Mouse (Mus musculus): Measurements from ENCODE around the gene Rapgef1. TPM values are rescaled to one million over a fixed set of nuclear protein-coding genes. Genes with fewer than 3 reads are reported as not detected.

Rapgef1 gene
- polyA plus RNA-seq, 1 experiment from 2014 or later: 17.8 TPM

GRCm38 (mm10) chr2:29716691-29717090 lies 97.2 kb downstream of the Rapgef1 start:
- no peaks in the 10 kb centered on the region for H3K27me3 ChIP-seq
- H3K27ac ChIP-seq: no peak overlapping the region; the same call in 1 of the 2 replicates
- no peaks in the 10 kb centered on the region for H3K9me3 ChIP-seq (replicated peaks)
- no peak overlapping the region for H3K9ac ChIP-seq
- ATAC-seq: no peak
- H3K4me2 ChIP-seq: no peak overlapping the region
- WGBS: 20% methylated on average over 6 of the region's 6 CpGs
- H3K4me1 ChIP-seq: peaks cover 8% of the 10 kb centered on the region
- H3K4me3 ChIP-seq: no peak overlapping the region
- peaks cover 84% of the 10 kb centered on the region for H3K36me3 ChIP-seq (ENCODE audit: poor library complexity, severe bottlenecking)

DNA sequence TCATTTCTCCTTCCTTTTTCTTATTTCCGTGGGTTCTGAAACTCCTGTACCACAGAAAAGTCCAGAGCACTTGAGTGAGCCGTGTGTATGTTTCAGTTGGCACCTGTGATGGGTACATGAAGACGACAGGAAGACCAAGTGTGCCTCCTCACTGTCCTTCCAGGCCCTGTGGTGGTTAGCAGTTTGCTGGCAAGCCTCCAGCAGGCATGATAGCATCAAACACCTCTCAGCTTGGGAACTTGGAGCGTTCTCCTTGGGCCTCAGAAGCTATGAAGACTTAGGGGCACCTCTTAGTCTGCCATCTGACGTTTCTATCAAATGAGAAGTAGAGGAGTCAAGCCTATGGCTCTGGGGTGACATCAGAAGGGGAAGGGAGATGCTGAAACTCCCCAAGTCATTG lies 99.1 kb downstream of the Rapgef1 start:
- peaks cover 8% of the 10 kb centered on the region for H3K4me1 ChIP-seq
- no peaks in the 10 kb centered on the region for H3K27me3 ChIP-seq
- no peak overlapping the region for H3K27ac ChIP-seq
- no peak overlapping the region for H3K4me3 ChIP-seq
- no peak overlapping the region for H3K9ac ChIP-seq
- no peak for ATAC-seq
- WGBS: 92% methylated on average over 5 of the region's 5 CpGs
- H3K9me3 ChIP-seq (replicated peaks): no peaks in the 10 kb centered on the region
- peaks cover 85% of the 10 kb centered on the region for H3K36me3 ChIP-seq (ENCODE audit: poor library complexity, severe bottlenecking)
- H3K4me2 ChIP-seq: no peak overlapping the region

- H3K9me3 ChIP-seq (replicated peaks): no peaks in the 10 kb centered on the region
- H3K4me3 ChIP-seq: no peak overlapping the region
- no peak overlapping the region for H3K9ac ChIP-seq
- peaks cover 96% of the 10 kb centered on the region for H3K36me3 ChIP-seq (ENCODE audit: poor library complexity, severe bottlenecking)
- H3K27ac ChIP-seq: no peak overlapping the region
- H3K27me3 ChIP-seq: no peaks in the 10 kb centered on the region
- WGBS: 90% methylated on average over 3 of the region's 3 CpGs
- no peak for ATAC-seq
- no peak overlapping the region for H3K4me2 ChIP-seq
- H3K4me1 ChIP-seq: no peaks in the 10 kb centered on the region
Measured at GRCm38 (mm10) chr2:29723132-29723531, 103.6 kb downstream of the Rapgef1 start.

- Histone ChIP-seq H3K27me3 (no peaks in the 10 kb centered on the region), H3K9ac (no peak overlapping the region), H3K9me3 (replicated peaks) (no peaks in the 10 kb centered on the region), H3K4me2 (no peak overlapping the region), H3K4me1 (no peaks in the 10 kb centered on the region), H3K27ac (no peak overlapping the region), H3K4me3 (no peak overlapping the region), H3K36me3 (ENCODE audit: poor library complexity, severe bottlenecking) (peaks cover 98% of the 10 kb centered on the region)
- no peak for ATAC-seq
- 82% methylated on average over 5 of the region's 5 CpGs for WGBS
Measured at GRCm38 (mm10) chr2:29724664-29725365, 105.3 kb downstream of the Rapgef1 start.

DNA sequence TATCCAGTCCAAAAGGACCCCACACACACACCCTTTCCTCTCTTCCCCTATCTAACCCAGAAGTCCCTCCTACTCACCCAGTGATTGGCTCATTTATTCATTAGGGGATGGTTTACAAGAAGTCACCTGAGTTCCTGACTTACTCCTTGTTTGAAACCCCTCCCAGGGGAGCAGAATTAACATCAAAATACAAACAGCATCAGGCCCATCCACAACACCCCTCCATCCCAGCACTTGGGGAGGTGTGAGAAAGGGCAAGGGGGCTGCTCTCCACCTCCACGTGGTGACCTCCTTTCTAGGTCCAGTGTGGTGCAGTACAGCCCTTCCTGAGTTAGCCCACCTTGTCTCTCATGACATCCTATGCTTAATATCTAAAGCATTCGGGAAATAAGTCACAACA lies 110.0 kb downstream of the Rapgef1 start:
- H3K9me3 ChIP-seq (replicated peaks): no peaks in the 10 kb centered on the region
- no peak overlapping the region for H3K27ac ChIP-seq
- no peak for ATAC-seq
- no peaks in the 10 kb centered on the region for H3K27me3 ChIP-seq
- no peaks in the 10 kb centered on the region for H3K4me1 ChIP-seq
- peaks cover 98% of the 10 kb centered on the region for H3K36me3 ChIP-seq (ENCODE audit: poor library complexity, severe bottlenecking)
- no peak overlapping the region for H3K9ac ChIP-seq
- WGBS: 56% methylated on average over 2 of the region's 2 CpGs
- no peak overlapping the region for H3K4me3 ChIP-seq
- no peak overlapping the region for H3K4me2 ChIP-seq

- no peak for ATAC-seq
- Histone ChIP-seq H3K27ac (no peak overlapping the region), H3K9ac (no peak overlapping the region), H3K36me3 (ENCODE audit: poor library complexity, severe bottlenecking) (peaks cover 96% of the 10 kb centered on the region), H3K9me3 (replicated peaks) (no peaks in the 10 kb centered on the region), H3K4me3 (no peak overlapping the region), H3K4me1 (no peaks in the 10 kb centered on the region), H3K4me2 (no peak overlapping the region), H3K27me3 (no peaks in the 10 kb centered on the region)
- 86% methylated on average over 3 of the region's 3 CpGs for whole genome bisulfite sequencing
Measured at GRCm38 (mm10) chr2:29731545-29731944, 112.0 kb downstream of the Rapgef1 start.

GRCm38 (mm10) chr2:29732559-29732958 lies 113.0 kb downstream of the Rapgef1 start:
- Histone ChIP-seq H3K9ac (no peak overlapping the region), H3K27ac (no peak overlapping the region), H3K36me3 (ENCODE audit: poor library complexity, severe bottlenecking) (peaks cover 95% of the 10 kb centered on the region), H3K4me1 (no peaks in the 10 kb centered on the region), H3K4me2 (no peak overlapping the region), H3K9me3 (replicated peaks) (no peaks in the 10 kb centered on the region), H3K4me3 (no peak overlapping the region), H3K27me3 (no peaks in the 10 kb centered on the region)
- ATAC-seq: no peak
- WGBS: 91% methylated on average over 10 of the region's 10 CpGs

- Histone ChIP-seq H3K27me3 (no peaks in the 10 kb centered on the region), H3K9ac (no peak overlapping the region), H3K27ac (no peak overlapping the region), H3K9me3 (replicated peaks) (no peaks in the 10 kb centered on the region), H3K36me3 (ENCODE audit: poor library complexity, severe bottlenecking) (peaks cover 95% of the 10 kb centered on the region), H3K4me3 (no peak overlapping the region), H3K4me2 (no peak overlapping the region), H3K4me1 (no peaks in the 10 kb centered on the region)
- 95% methylated on average over 5 of the region's 5 CpGs for WGBS
- ATAC-seq: no peak
Measured at GRCm38 (mm10) chr2:29733348-29733747, 113.8 kb downstream of the Rapgef1 start.

- H3K9me3 ChIP-seq (replicated peaks): no peaks in the 10 kb centered on the region
- H3K4me3 ChIP-seq: no peak overlapping the region
- WGBS: 91% methylated on average over 12 of the region's 12 CpGs
- ATAC-seq: no peak
- peaks cover 95% of the 10 kb centered on the region for H3K36me3 ChIP-seq (ENCODE audit: poor library complexity, severe bottlenecking)
- H3K9ac ChIP-seq: no peak overlapping the region
- H3K4me2 ChIP-seq: no peak overlapping the region
- H3K4me1 ChIP-seq: no peaks in the 10 kb centered on the region
- no peaks in the 10 kb centered on the region for H3K27me3 ChIP-seq
- no peak overlapping the region for H3K27ac ChIP-seq
Measured at GRCm38 (mm10) chr2:29735708-29736107, 116.2 kb downstream of the Rapgef1 start.

DNA sequence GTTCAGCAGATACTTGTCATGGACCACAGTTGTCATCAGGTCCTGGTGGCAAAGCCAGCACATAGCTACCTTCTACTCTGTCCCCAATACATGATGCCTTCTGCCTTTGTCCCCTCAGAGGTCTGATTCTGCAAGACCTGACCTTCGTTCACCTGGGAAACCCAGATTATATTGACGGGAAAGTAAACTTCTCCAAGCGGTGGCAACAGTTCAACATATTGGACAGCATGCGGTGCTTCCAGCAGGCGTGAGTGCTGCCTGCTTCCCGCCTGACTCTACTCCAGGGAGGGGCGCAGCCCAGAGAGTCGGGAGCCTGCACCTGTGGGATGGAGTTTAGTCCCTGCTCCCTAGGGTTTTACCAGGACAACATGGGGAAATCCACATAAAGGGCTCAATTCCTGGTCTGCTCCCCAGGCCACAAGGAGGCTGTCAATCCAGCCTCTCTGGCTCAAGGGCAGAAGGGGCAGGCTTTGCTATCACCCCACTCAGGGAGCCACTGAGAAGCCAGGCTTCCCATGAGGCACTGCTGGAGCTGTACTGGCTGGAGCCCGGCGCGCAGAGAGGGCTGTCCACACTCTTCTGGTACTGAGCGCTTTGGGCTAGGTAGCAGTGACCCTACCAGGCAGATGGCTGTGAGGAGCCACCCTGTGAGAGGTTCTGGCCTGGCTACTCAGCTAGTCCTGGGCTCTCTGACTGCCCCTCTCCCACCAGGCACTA lies 117.8 kb downstream of the Rapgef1 start:
- no peak overlapping the region for H3K9ac ChIP-seq
- no peak for ATAC-seq
- H3K4me2 ChIP-seq: no peak overlapping the region
- no peaks in the 10 kb centered on the region for H3K27me3 ChIP-seq
- WGBS: 90% methylated on average over 12 of the region's 12 CpGs
- no peaks in the 10 kb centered on the region for H3K4me1 ChIP-seq
- H3K27ac ChIP-seq: no peak overlapping the region
- H3K4me3 ChIP-seq: no peak overlapping the region
- H3K9me3 ChIP-seq (replicated peaks): no peaks in the 10 kb centered on the region
- peaks cover 80% of the 10 kb centered on the region for H3K36me3 ChIP-seq (ENCODE audit: poor library complexity, severe bottlenecking)

GRCm38 (mm10) chr2:29738799-29739198 lies 119.3 kb downstream of the Rapgef1 start:
- Histone ChIP-seq H3K9ac (no peak overlapping the region), H3K27ac (no peak overlapping the region), H3K4me2 (no peak overlapping the region), H3K9me3 (replicated peaks) (no peaks in the 10 kb centered on the region), H3K36me3 (ENCODE audit: poor library complexity, severe bottlenecking) (peaks cover 66% of the 10 kb centered on the region), H3K27me3 (no peaks in the 10 kb centered on the region), H3K4me1 (no peaks in the 10 kb centered on the region), H3K4me3 (no peak overlapping the region)
- WGBS: 65% methylated on average over 4 of the region's 4 CpGs
- no peak for ATAC-seq

- no peak overlapping the region for H3K4me2 ChIP-seq
- H3K9me3 ChIP-seq (replicated peaks): no peaks in the 10 kb centered on the region
- peaks cover 60% of the 10 kb centered on the region for H3K36me3 ChIP-seq (ENCODE audit: poor library complexity, severe bottlenecking)
- H3K27me3 ChIP-seq: no peaks in the 10 kb centered on the region
- no peak overlapping the region for H3K9ac ChIP-seq
- no peak for ATAC-seq
- H3K27ac ChIP-seq: no peak overlapping the region
- H3K4me3 ChIP-seq: no peak overlapping the region
- no peaks in the 10 kb centered on the region for H3K4me1 ChIP-seq
- 75% methylated on average over 5 of the region's 5 CpGs for WGBS
Measured at GRCm38 (mm10) chr2:29739368-29739767, 119.8 kb downstream of the Rapgef1 start.
